Mouse (Mus musculus): ENCODE results near the gene Smim17. TPM values are rescaled to one million over a fixed set of nuclear protein-coding genes. Genes with fewer than 3 reads are reported as not detected.
A peak's percentile ranks its signal among the peaks of the same experiment; 100 is the strongest.

Gene Smim17
- polyA plus RNA-seq, 1 experiment from 2014 or later = 9.4 TPM

DNA sequence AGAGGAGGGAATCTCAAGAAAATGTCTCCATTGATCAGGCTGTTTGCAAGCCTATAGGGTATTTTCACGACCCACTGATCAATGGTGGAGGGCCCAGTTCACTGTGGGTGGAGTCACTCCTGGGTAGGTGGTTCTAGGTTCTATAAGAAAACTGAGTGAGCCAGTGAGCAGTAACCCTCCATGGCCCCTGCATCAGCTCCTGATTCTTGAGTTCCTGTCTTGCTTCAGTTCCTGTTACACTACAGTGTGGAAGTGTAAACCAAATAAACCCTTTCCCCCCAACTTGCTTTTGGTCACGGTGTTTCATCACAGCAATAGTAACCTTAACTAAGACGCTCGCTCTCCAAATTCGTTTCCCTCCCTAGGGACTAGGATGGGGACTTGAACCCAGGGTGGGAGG, 9.5 kb upstream of the Smim17 start:
- peaks cover 1% of the 10 kb centered on the region; the same call in 1 of the 2 replicates for H3K4me1 ChIP-seq (ENCODE audit: control insufficient read depth, insufficient read depth, low read length)
- no peak overlapping the region for H3K4me3 ChIP-seq (ENCODE audit: low read depth, low read length)
- H3K4me2 ChIP-seq (ENCODE audit: low read depth, low read length) = no peak overlapping the region
- no peak for ATAC-seq (ENCODE audit: low read depth)
- no peaks in the 10 kb centered on the region for H3K9me3 ChIP-seq (ENCODE audit: control insufficient read depth, low read length)
- peaks cover 28% of the 10 kb centered on the region for H3K36me3 ChIP-seq (ENCODE audit: control insufficient read depth, insufficient read depth, low read length)
- H3K9ac ChIP-seq (replicated peaks; ENCODE audit: low read depth, low read length) = no peak overlapping the region
- 86% methylated on average over 5 of the region's 5 CpGs for WGBS
- H3K27me3 ChIP-seq (ENCODE audit: control insufficient read depth, insufficient read depth, low read length) = no peaks in the 10 kb centered on the region
- no peak overlapping the region for H3K27ac ChIP-seq (ENCODE audit: low read depth, low read length)

DNA sequence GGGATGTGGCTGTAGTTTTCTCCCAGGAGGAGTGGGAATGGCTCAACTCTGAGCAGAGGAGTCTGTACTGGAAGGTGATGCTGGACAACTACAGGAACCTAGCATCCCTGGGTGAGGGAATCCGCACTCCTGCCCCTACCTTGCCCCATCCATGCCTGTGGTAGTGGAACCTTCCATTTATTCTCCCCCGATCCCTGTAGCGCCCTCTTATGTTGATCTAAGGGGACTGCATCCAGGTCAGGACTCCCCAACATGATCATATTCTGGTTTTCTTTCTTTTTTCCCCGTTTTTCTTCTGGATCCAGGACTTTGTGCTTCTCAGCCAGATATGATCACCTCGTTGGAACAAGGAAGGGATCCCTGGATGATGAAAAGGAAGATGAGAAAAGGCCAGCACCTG, 9.1 kb upstream of the Smim17 start:
- 77% methylated on average over 5 of the region's 5 CpGs for whole genome bisulfite sequencing
- no peaks in the 10 kb centered on the region for H3K4me1 ChIP-seq (ENCODE audit: control insufficient read depth, insufficient read depth, low read length)
- H3K27ac ChIP-seq (ENCODE audit: low read depth, low read length) = no peak overlapping the region
- H3K9me3 ChIP-seq (ENCODE audit: control insufficient read depth, low read length) = no peaks in the 10 kb centered on the region
- H3K4me2 ChIP-seq (ENCODE audit: low read depth, low read length) = no peak overlapping the region
- H3K9ac ChIP-seq (replicated peaks; ENCODE audit: low read depth, low read length) = no peak overlapping the region
- no peak for ATAC-seq (ENCODE audit: low read depth)
- no peak overlapping the region for H3K4me3 ChIP-seq (ENCODE audit: low read depth, low read length)
- no peaks in the 10 kb centered on the region for H3K27me3 ChIP-seq (ENCODE audit: control insufficient read depth, insufficient read depth, low read length)
- H3K36me3 ChIP-seq (ENCODE audit: control insufficient read depth, insufficient read depth, low read length) = peaks cover 28% of the 10 kb centered on the region

DNA sequence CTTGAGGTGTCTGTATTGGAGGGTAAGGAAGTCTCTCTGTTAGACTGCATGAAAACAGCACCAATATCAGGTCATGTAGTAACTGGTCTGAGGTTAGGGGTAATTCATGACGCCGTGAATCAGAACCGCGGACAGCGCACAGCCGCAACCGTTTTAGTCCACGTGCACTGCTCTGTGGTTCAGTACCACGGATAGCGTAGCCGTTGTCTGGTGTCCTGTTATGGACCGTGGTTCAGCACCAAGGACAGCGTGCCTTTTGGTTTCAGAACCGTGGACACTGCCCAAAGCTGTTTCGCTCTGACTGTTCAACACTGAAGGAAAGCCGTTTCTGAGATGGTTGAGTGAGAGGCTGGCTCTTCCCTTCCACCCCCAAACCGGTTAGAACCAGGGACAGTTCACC, 11.5 kb downstream of the Smim17 start, which contains the start of gene Gm20715:
Gene Gm20715 (plus strand): TSS at position 235 of the 400 bp plus-strand sequence.
- ATAC-seq (ENCODE audit: low read depth) = peak; percentile 59; the same call in 1 of the 2 replicates
- no peaks in the 10 kb centered on the region for H3K9me3 ChIP-seq (ENCODE audit: control insufficient read depth, low read length)
- H3K36me3 ChIP-seq (ENCODE audit: control insufficient read depth, insufficient read depth, low read length) = no peaks in the 10 kb centered on the region
- no peaks in the 10 kb centered on the region for H3K27me3 ChIP-seq (ENCODE audit: control insufficient read depth, insufficient read depth, low read length)
- no peak within 1 kb of the TSS for H3K4me2 ChIP-seq (ENCODE audit: low read depth, low read length)
- H3K27ac ChIP-seq (ENCODE audit: low read depth, low read length) = no peak within 1 kb of the TSS
- H3K9ac ChIP-seq (replicated peaks; ENCODE audit: low read depth, low read length) = no peak within 1 kb of the TSS
- no peak within 1 kb of the TSS for H3K4me3 ChIP-seq (ENCODE audit: low read depth, low read length)
- 2% methylated on average over 17 of the region's 17 CpGs for WGBS
- no peaks in the 10 kb centered on the region for H3K4me1 ChIP-seq (ENCODE audit: control insufficient read depth, insufficient read depth, low read length)

GRCm38 (mm10) chr7:6414626-6415441, 16.3 kb downstream of the Smim17 start:
- Histone ChIP-seq H3K36me3 (ENCODE audit: control insufficient read depth, insufficient read depth, low read length) (no peaks in the 10 kb centered on the region), H3K9me3 (ENCODE audit: control insufficient read depth, low read length) (no peaks in the 10 kb centered on the region), H3K27me3 (ENCODE audit: control insufficient read depth, insufficient read depth, low read length) (no peaks in the 10 kb centered on the region), H3K4me2 (ENCODE audit: low read depth, low read length) (peak overlapping the region; percentile 44), H3K27ac (ENCODE audit: low read depth, low read length) (no peak overlapping the region), H3K9ac (replicated peaks; ENCODE audit: low read depth, low read length) (peak overlapping the region; percentile 44), H3K4me1 (ENCODE audit: control insufficient read depth, insufficient read depth, low read length) (no peaks in the 10 kb centered on the region), H3K4me3 (ENCODE audit: low read depth, low read length) (peak overlapping the region; percentile 29)
- WGBS = 7% methylated on average over 19 of the region's 22 CpGs
- ATAC-seq (ENCODE audit: low read depth) = peak; percentile 92

GRCm38 (mm10) chr7:6415442-6415787, 16.9 kb downstream of the Smim17 start:
- WGBS = 9% methylated on average over 8 of the region's 8 CpGs
- peak overlapping the region; percentile 44 for H3K9ac ChIP-seq (replicated peaks; ENCODE audit: low read depth, low read length)
- no peak overlapping the region for H3K27ac ChIP-seq (ENCODE audit: low read depth, low read length)
- ATAC-seq (ENCODE audit: low read depth) = peak; percentile 67; the same call in 1 of the 2 replicates
- H3K27me3 ChIP-seq (ENCODE audit: control insufficient read depth, insufficient read depth, low read length) = no peaks in the 10 kb centered on the region
- H3K36me3 ChIP-seq (ENCODE audit: control insufficient read depth, insufficient read depth, low read length) = no peaks in the 10 kb centered on the region
- H3K4me1 ChIP-seq (ENCODE audit: control insufficient read depth, insufficient read depth, low read length) = no peaks in the 10 kb centered on the region
- H3K4me3 ChIP-seq (ENCODE audit: low read depth, low read length) = peak overlapping the region; percentile 29
- peak overlapping the region; percentile 44 for H3K4me2 ChIP-seq (ENCODE audit: low read depth, low read length)
- H3K9me3 ChIP-seq (ENCODE audit: control insufficient read depth, low read length) = no peaks in the 10 kb centered on the region

- Histone ChIP-seq H3K36me3 (ENCODE audit: control insufficient read depth, insufficient read depth, low read length) (no peaks in the 10 kb centered on the region), H3K4me1 (ENCODE audit: control insufficient read depth, insufficient read depth, low read length) (no peaks in the 10 kb centered on the region), H3K27me3 (ENCODE audit: control insufficient read depth, insufficient read depth, low read length) (no peaks in the 10 kb centered on the region), H3K27ac (ENCODE audit: low read depth, low read length) (no peak overlapping the region), H3K9me3 (ENCODE audit: control insufficient read depth, low read length) (no peaks in the 10 kb centered on the region), H3K4me2 (ENCODE audit: low read depth, low read length) (no peak overlapping the region), H3K4me3 (ENCODE audit: low read depth, low read length) (no peak overlapping the region), H3K9ac (replicated peaks; ENCODE audit: low read depth, low read length) (no peak overlapping the region)
- no peak for ATAC-seq (ENCODE audit: low read depth)
- WGBS = 80% methylated on average over 6 of the region's 6 CpGs
Measured at GRCm38 (mm10) chr7:6419894-6420293, 21.4 kb downstream of the Smim17 start.

DNA sequence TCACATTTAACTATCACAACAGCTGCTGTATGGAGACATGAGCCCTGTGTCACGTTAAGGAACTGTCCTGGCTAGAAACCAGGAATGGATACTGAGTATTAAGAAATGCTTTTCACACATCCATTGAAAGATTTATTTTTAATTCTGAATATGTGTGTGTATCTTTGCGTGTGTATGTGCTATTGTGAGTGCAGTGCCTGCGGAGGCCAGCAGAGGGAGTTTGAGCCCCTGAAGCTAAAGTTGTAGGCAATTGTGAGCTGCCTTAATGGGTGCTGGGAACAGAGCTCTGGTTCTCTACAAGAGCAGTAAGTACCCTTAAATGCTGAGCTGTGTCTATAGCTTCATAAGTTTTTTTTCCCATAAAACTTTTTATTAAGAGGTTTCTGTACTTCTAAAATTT, 30.9 kb downstream of the Smim17 start:
- Histone ChIP-seq H3K27me3 (ENCODE audit: control insufficient read depth, insufficient read depth, low read length) (no peaks in the 10 kb centered on the region), H3K4me3 (ENCODE audit: low read depth, low read length) (no peak overlapping the region), H3K27ac (ENCODE audit: low read depth, low read length) (no peak overlapping the region), H3K4me2 (ENCODE audit: low read depth, low read length) (no peak overlapping the region), H3K4me1 (ENCODE audit: control insufficient read depth, insufficient read depth, low read length) (no peaks in the 10 kb centered on the region), H3K9me3 (ENCODE audit: control insufficient read depth, low read length) (no peaks in the 10 kb centered on the region), H3K9ac (replicated peaks; ENCODE audit: low read depth, low read length) (no peak overlapping the region), H3K36me3 (ENCODE audit: control insufficient read depth, insufficient read depth, low read length) (no peaks in the 10 kb centered on the region)
- no peak for ATAC-seq (ENCODE audit: low read depth)
- WGBS = 87% methylated on average over 3 of the region's 3 CpGs

DNA sequence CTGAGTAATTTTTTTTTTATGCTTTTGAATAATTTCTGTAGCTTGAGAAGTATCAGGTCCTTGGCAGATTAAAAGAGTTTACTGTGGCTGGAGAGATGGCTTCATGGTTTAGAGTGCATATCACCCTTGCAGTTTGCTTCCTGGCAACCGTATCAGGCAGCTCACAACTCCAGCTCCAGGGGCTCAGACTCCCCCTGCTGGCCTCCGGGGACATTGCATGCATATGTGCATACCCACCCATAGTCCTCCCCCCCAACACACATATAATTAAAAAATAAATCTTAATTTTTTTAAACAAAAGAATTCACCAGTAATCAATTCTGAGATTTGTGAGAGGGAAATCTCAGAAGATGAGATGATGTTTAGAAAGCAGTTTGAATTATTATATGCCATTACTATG, 31.8 kb downstream of the Smim17 start:
- Histone ChIP-seq H3K9ac (replicated peaks; ENCODE audit: low read depth, low read length) (no peak overlapping the region), H3K4me3 (ENCODE audit: low read depth, low read length) (no peak overlapping the region), H3K36me3 (ENCODE audit: control insufficient read depth, insufficient read depth, low read length) (no peaks in the 10 kb centered on the region), H3K4me2 (ENCODE audit: low read depth, low read length) (no peak overlapping the region), H3K9me3 (ENCODE audit: control insufficient read depth, low read length) (no peaks in the 10 kb centered on the region), H3K4me1 (ENCODE audit: control insufficient read depth, insufficient read depth, low read length) (no peaks in the 10 kb centered on the region), H3K27me3 (ENCODE audit: control insufficient read depth, insufficient read depth, low read length) (no peaks in the 10 kb centered on the region), H3K27ac (ENCODE audit: low read depth, low read length) (no peak overlapping the region)
- WGBS = 30% methylated on average over 2 of the region's 2 CpGs
- ATAC-seq (ENCODE audit: low read depth) = no peak

DNA sequence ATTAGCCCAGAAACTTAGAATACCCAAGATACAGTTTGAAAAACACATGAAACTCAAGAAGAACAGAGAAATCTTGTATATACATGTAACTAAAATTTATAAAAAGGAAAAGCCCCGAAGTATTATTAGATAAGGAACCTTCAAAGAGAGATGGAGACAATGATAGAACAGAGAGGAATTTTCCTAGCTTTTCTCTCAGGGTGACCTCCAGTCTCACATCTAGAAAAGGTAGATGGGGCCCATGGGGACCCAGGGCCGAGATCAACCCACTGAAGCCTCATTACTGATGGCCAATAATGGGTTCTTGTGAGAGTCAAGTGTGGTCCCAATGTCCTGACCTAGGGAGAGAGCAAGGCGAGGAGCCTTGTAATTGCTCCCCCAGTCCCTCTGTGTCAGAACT, 39.9 kb downstream of the Smim17 start, which contains the start of gene Olfr1344:
Gene Olfr1344 (plus strand): TSS at position 301 of the 400 bp plus-strand sequence.
- no peaks in the 10 kb centered on the region for H3K36me3 ChIP-seq (ENCODE audit: control insufficient read depth, insufficient read depth, low read length)
- no peak within 1 kb of the TSS for H3K9ac ChIP-seq (replicated peaks; ENCODE audit: low read depth, low read length)
- H3K27me3 ChIP-seq (ENCODE audit: control insufficient read depth, insufficient read depth, low read length) = no peaks in the 10 kb centered on the region
- H3K27ac ChIP-seq (ENCODE audit: low read depth, low read length) = no peak within 1 kb of the TSS
- no peak within 1 kb of the TSS for H3K4me3 ChIP-seq (ENCODE audit: low read depth, low read length)
- 80% methylated on average over 3 of the region's 3 CpGs for WGBS
- no peaks in the 10 kb centered on the region for H3K9me3 ChIP-seq (ENCODE audit: control insufficient read depth, low read length)
- ATAC-seq (ENCODE audit: low read depth) = no peak
- H3K4me1 ChIP-seq (ENCODE audit: control insufficient read depth, insufficient read depth, low read length) = no peaks in the 10 kb centered on the region
- no peak within 1 kb of the TSS for H3K4me2 ChIP-seq (ENCODE audit: low read depth, low read length)
